Mouse (Mus musculus) embryonic facial prominence, embryonic 11.5 days (tissue): Measurements from ENCODE around the gene Kpna7. TPM values are rescaled to one million over a fixed set of nuclear protein-coding genes. Genes with fewer than 3 reads are reported as not detected.
"Not testable (repeated sequence)": the region's sequence is repeated elsewhere in the genome, so short reads cannot be mapped to it uniquely, and the experiment has no call there.

Source experiments
- ATAC-seq: fragments of 200-750 bp; cut with Nextera tagmentation; replicated peaks from 2 replicates; pipeline ENCODE4 v1.8.0; 2017; ENCODE audit warnings: low read depth; ENCODE audit not compliant: insufficient number of reproducible peaks, low FRiP score, low TSS enrichment
- DNase-seq: peaks from one replicate; pipeline ENCODE4 v3.0.0-alpha.2; 2015; ENCODE audit warnings: low spot score
- H3K27ac ChIP-seq: fragments of 300-500 bp; sonication (generic); replicated peaks from 2 replicates; pipeline ENCODE4 v1.5.1; 2014; ENCODE audit warnings: mild to moderate bottlenecking, low read depth, low read length, control low read depth
- H3K27me3 ChIP-seq: fragments of 300-500 bp; sonication (generic); 2 replicates; pipeline ENCODE4 v1.6.1; 2014; ENCODE audit warnings: mild to moderate bottlenecking, low read length, moderate library complexity, mixed read lengths; ENCODE audit not compliant: control insufficient read depth, insufficient read depth
- H3K36me3 ChIP-seq: fragments of 300-500 bp; sonication (generic); replicated peaks from 2 replicates; pipeline ENCODE4 v1.6.1; 2014; ENCODE audit warnings: low read depth, mild to moderate bottlenecking, low read length, moderate library complexity, mixed read lengths; ENCODE audit not compliant: control insufficient read depth, insufficient read depth
- H3K4me1 ChIP-seq: fragments of 300-500 bp; sonication (generic); 2 replicates; pipeline ENCODE4 v1.6.1; 2014; ENCODE audit warnings: low read length, mixed read lengths; ENCODE audit not compliant: control insufficient read depth, insufficient read depth
- H3K4me2 ChIP-seq: fragments of 300-500 bp; sonication (generic); 2 replicates; pipeline ENCODE4 v1.6.1; 2014; ENCODE audit warnings: low read depth, mild to moderate bottlenecking, control low read depth, low read length, moderate library complexity
- H3K4me3 ChIP-seq: fragments of 300-500 bp; sonication (generic); 2 replicates; pipeline ENCODE4 v1.5.1; 2014; ENCODE audit warnings: low read depth, low read length, control low read depth
- H3K9ac ChIP-seq: fragments of 300-500 bp; sonication (generic); replicated peaks from 2 replicates; pipeline ENCODE4 v1.6.1; 2014; ENCODE audit warnings: mild to moderate bottlenecking, control low read depth, low read length
- H3K9me3 ChIP-seq: fragments of 300-500 bp; sonication (generic); replicated peaks from 2 replicates; pipeline ENCODE4 v1.6.1; 2016; ENCODE audit warnings: mild to moderate bottlenecking, low read length, inconsistent platforms, mixed read lengths; ENCODE audit not compliant: control insufficient read depth
- WGBS: fragments of 180-500 bp; shearing (Covaris S2); extraction: QIAGEN DNeasy Blood & Tissue Kit; methylation state at CpG from one replicate; pipeline ENCODE4 v1.1.7; 2014; 5-methylcytosine and 5-hydroxymethylcytosine counted together
- polyA plus RNA-seq: library from polyadenylated mRNA; unstranded; fragments of >200 nt; fragmentation: Nextera tagmentation; extraction: Ambion mirVana; gene quantifications from 2 replicates; pipeline ENCODE4 v1.2.1, GENCODE M21; 2014

Kpna7 gene
- not detected in 2 replicates for polyA plus RNA-seq

GRCm38 (mm10) chr5:145083632-145084451 is at the start of gene Kpna7, which contains the start of gene Arpc1a:
Kpna7 (minus strand) TSS chr5:145084030.
Arpc1a (plus strand) TSS chr5:145083830.
- Histone ChIP-seq H3K27ac (no peak within 1 kb of the TSS), H3K36me3 (no peaks in the 10 kb centered on the region), H3K4me1 (no peaks in the 10 kb centered on the region), H3K9me3 (no peaks in the 10 kb centered on the region), H3K9ac (peak within 1 kb of the TSS; percentile 84), H3K27me3 (no peaks in the 10 kb centered on the region), H3K4me2 (peak within 1 kb of the TSS; percentile 65), H3K4me3 (peak within 1 kb of the TSS; percentile 85)
- DNase-seq, result peak; percentile 95
- under 1% methylated on average over 54 of the region's 54 CpGs for WGBS
- peak; percentile 97 for ATAC-seq

GRCm38 (mm10) chr5:145133275-145133674 is 49.4 kb upstream of the Kpna7 start:
- not testable (repeated sequence) for H3K4me3 ChIP-seq, H3K4me1 ChIP-seq, H3K27ac ChIP-seq, ATAC-seq, H3K4me2 ChIP-seq, H3K27me3 ChIP-seq, H3K9ac ChIP-seq, DNase-seq, H3K9me3 ChIP-seq
- peaks cover 47% of the 10 kb centered on the region for H3K36me3 ChIP-seq
- WGBS, result 85% methylated on average over 6 of the region's 6 CpGs

GRCm38 (mm10) chr5:145130995-145131394 is 47.2 kb upstream of the Kpna7 start:
- peaks cover 44% of the 10 kb centered on the region for H3K36me3 ChIP-seq
- no peak overlapping the region for H3K9ac ChIP-seq
- no peaks in the 10 kb centered on the region for H3K27me3 ChIP-seq
- H3K4me2 ChIP-seq, result no peak overlapping the region
- no peak overlapping the region for H3K4me3 ChIP-seq
- 89% methylated on average over 3 of the region's 3 CpGs for WGBS
- no peak overlapping the region for H3K27ac ChIP-seq
- DNase-seq (no peak), ATAC-seq (no peak)
- H3K9me3 ChIP-seq, result no peaks in the 10 kb centered on the region
- H3K4me1 ChIP-seq, result no peaks in the 10 kb centered on the region

- ATAC-seq (no peak), DNase-seq (no peak)
- Histone ChIP-seq H3K9me3 (no peaks in the 10 kb centered on the region), H3K4me1 (no peaks in the 10 kb centered on the region), H3K27ac (no peak overlapping the region), H3K27me3 (no peaks in the 10 kb centered on the region), H3K36me3 (peaks cover 44% of the 10 kb centered on the region), H3K4me3 (no peak overlapping the region), H3K4me2 (no peak overlapping the region), H3K9ac (no peak overlapping the region)
- WGBS, result 96% methylated on average over 11 of the region's 11 CpGs
Measured at GRCm38 (mm10) chr5:145130191-145130590, 46.4 kb upstream of the Kpna7 start.

GRCm38 (mm10) chr5:145129773-145130172 is 45.9 kb upstream of the Kpna7 start:
- H3K4me3 ChIP-seq, H3K4me2 ChIP-seq, H3K27ac ChIP-seq, H3K9ac ChIP-seq, H3K9me3 ChIP-seq, H3K27me3 ChIP-seq, ATAC-seq, DNase-seq, H3K4me1 ChIP-seq: not testable (repeated sequence)
- 94% methylated on average over 4 of the region's 6 CpGs for WGBS
- peaks cover 43% of the 10 kb centered on the region for H3K36me3 ChIP-seq

- no peak overlapping the region for H3K4me3 ChIP-seq
- no peak overlapping the region for H3K9ac ChIP-seq
Measured at GRCm38 (mm10) chr5:145129124-145129523, 45.3 kb upstream of the Kpna7 start.

GRCm38 (mm10) chr5:145126580-145126979 is 42.8 kb upstream of the Kpna7 start:
- Histone ChIP-seq H3K27ac (no peak overlapping the region), H3K9me3 (no peaks in the 10 kb centered on the region), H3K36me3 (peaks cover 17% of the 10 kb centered on the region; the same call in 1 of the 2 replicates), H3K4me1 (no peaks in the 10 kb centered on the region), H3K4me3 (no peak overlapping the region), H3K27me3 (no peaks in the 10 kb centered on the region), H3K4me2 (no peak overlapping the region), H3K9ac (no peak overlapping the region)
- DNase-seq (no peak), ATAC-seq (no peak)
- 94% methylated on average over 9 of the region's 9 CpGs for WGBS

More at GRCm38 (mm10) chr5:145129124-145129523, 45.3 kb upstream of the Kpna7 start:
- DNase-seq (no peak), ATAC-seq (no peak)
- peaks cover 37% of the 10 kb centered on the region for H3K36me3 ChIP-seq
- H3K4me1 ChIP-seq, result no peaks in the 10 kb centered on the region
- no peak overlapping the region for H3K27ac ChIP-seq
- WGBS, result 95% methylated on average over 4 of the region's 4 CpGs
- no peaks in the 10 kb centered on the region for H3K27me3 ChIP-seq
- no peaks in the 10 kb centered on the region for H3K9me3 ChIP-seq
- no peak overlapping the region for H3K4me2 ChIP-seq

GRCm38 (mm10) chr5:145123396-145123795 is 39.6 kb upstream of the Kpna7 start:
- no peak for DNase-seq
- H3K9me3 ChIP-seq, result no peaks in the 10 kb centered on the region
- peaks cover 6% of the 10 kb centered on the region; the same call in 1 of the 2 replicates for H3K36me3 ChIP-seq

More at GRCm38 (mm10) chr5:145123396-145123795, 39.6 kb upstream of the Kpna7 start:
- Histone ChIP-seq H3K4me2 (no peak overlapping the region), H3K27ac (no peak overlapping the region), H3K4me3 (no peak overlapping the region), H3K27me3 (no peaks in the 10 kb centered on the region), H3K4me1 (no peaks in the 10 kb centered on the region; the same call in 1 of the 2 replicates), H3K9ac (no peak overlapping the region)
- WGBS, result 92% methylated on average over 19 of the region's 19 CpGs
- no peak for ATAC-seq
